Mouse (Mus musculus) E14TG2a.4 (cell line): Measurements from ENCODE around the gene Iglon5.

Experiments
- CTCF ChIP-seq: conservative IDR thresholded peaks from 2 replicates; pipeline ENCODE4 v1.5.1; 2014; ENCODE audit warnings: low read length
- NANOG ChIP-seq: IDR thresholded peaks from 2 replicates; pipeline ENCODE4 v1.6.1; 2014; ENCODE audit warnings: borderline replicate concordance, low read length, mixed read lengths
- POU5F1 ChIP-seq: IDR thresholded peaks from 2 replicates; pipeline ENCODE4 v1.6.1; 2014; ENCODE audit warnings: low read length, borderline replicate concordance

DNA sequence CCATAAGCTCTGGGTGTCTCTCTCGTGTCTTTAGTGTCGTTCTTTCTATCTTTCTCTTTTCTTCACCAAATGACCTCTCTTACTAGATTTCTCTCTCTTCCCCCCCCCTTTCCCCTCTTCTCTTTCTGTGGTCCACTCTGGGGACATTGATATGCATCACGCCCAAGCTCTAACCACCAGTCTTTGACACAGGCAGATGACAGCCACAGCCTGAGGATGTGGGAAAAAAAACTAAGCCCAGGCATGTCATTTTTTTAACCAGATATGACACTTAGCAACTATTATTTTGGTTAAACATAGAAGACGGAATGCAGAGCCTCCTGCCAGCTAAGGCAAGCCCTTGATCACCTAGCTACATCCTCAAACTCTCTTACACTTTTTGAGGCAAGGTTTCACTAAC is 51.3 kb downstream of the Iglon5 start:
- TF ChIP-seq CTCF (no peak), NANOG (no peak), POU5F1 (no peak)
